Mouse (Mus musculus) myocyte (in vitro differentiated cells): ENCODE data around the gene Cntrob.

Experiments used
- CEBPB ChIP-seq: IDR thresholded peaks from 2 replicates; pipeline ENCODE4 v1.6.1; 2011; ENCODE audit warnings: mild to moderate bottlenecking, moderate library complexity; ENCODE audit not compliant: poor library complexity, insufficient read depth, severe bottlenecking
- E2F4 ChIP-seq: IDR thresholded peaks from one replicate; pipeline ENCODE4 v1.6.1; 2011; ENCODE audit warnings: mild to moderate bottlenecking, control low read depth, moderate library complexity; ENCODE audit not compliant: insufficient read depth
- MAX ChIP-seq: IDR thresholded peaks from one replicate; pipeline ENCODE4 v1.6.1; 2011; ENCODE audit warnings: low read depth, mild to moderate bottlenecking, control low read depth
- MYOD1 ChIP-seq, 3 experiments: IDR thresholded peaks; one replicate each; pipeline ENCODE4 v1.6.1; 2011; ENCODE audit warnings: control low read depth in 2 of 3, low read depth in 2 of 3, mild to moderate bottlenecking in 2 of 3, moderate library complexity in 1 of 3; ENCODE audit not compliant: insufficient read length in 2 of 3, control insufficient read depth in 1 of 3
- MYOG ChIP-seq, 3 experiments: IDR thresholded peaks; one replicate each; pipeline ENCODE4 v1.6.1; 2011; ENCODE audit warnings: control low read depth in 2 of 3, low read depth in 2 of 3, mild to moderate bottlenecking in 2 of 3; ENCODE audit not compliant: insufficient read length in 2 of 3, control insufficient read depth in 1 of 3, insufficient read depth in 1 of 3
- POLR2A ChIP-seq: IDR thresholded peaks from one replicate; pipeline ENCODE4 v1.6.1; 2011; ENCODE audit warnings: low read depth, mild to moderate bottlenecking, control low read depth, moderate library complexity; ENCODE audit not compliant: insufficient read length
- POLR2AphosphoS2 ChIP-seq: IDR thresholded peaks from one replicate; pipeline ENCODE4 v1.6.1; 2011; ENCODE audit warnings: low read depth, control low read depth; ENCODE audit not compliant: insufficient read length
- TCF12 ChIP-seq: IDR thresholded peaks from one replicate; pipeline ENCODE4 v1.6.1; 2011; ENCODE audit warnings: mild to moderate bottlenecking, control low read depth; ENCODE audit not compliant: poor library complexity, insufficient read depth, severe bottlenecking
- TCF3 ChIP-seq: IDR thresholded peaks from one replicate; pipeline ENCODE4 v1.6.1; 2011; ENCODE audit warnings: low read depth, control low read depth; ENCODE audit not compliant: insufficient read length
- USF1 ChIP-seq: IDR thresholded peaks from one replicate; pipeline ENCODE4 v1.6.1; 2011; ENCODE audit warnings: low read depth, mild to moderate bottlenecking, control low read depth, moderate library complexity

DNA sequence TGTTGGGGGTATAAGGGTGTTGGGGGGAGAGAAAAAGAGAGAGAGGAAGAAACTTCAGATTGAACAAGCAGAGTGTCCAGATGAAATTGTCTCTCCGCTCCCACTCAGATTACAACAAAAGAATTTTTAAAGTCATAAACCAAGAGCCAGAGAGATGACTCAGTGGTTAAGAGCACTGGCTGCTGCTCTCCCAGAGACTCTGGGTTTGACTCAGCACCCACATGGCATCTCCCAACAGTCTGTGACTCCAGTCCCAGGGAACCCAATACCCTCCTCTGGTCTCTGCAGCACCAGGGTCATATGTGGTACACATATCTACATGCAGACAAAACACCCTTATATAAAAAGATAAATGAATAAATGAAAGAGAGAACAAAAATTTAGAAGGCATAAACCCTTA lies 63.5 kb downstream of the Cntrob start:
- TF ChIP-seq MYOD1 (IDR thresholded peaks at IDR 0.05; ENCODE audit: control insufficient read depth in 1 of 3, insufficient read length in 2 of 3, low read depth in 2 of 3) = no peak
- TF ChIP-seq POLR2A = no peak
- no peak for TF ChIP-seq USF1
- TF ChIP-seq TCF3 = no peak
- TF ChIP-seq E2F4 = no peak
- TF ChIP-seq POLR2AphosphoS2 = no peak
- no peak for TF ChIP-seq MYOG (IDR thresholded peaks at IDR 0.05; ENCODE audit: control insufficient read depth in 1 of 3, insufficient read depth in 1 of 3, insufficient read length in 2 of 3, low read depth in 2 of 3)
- no peak for TF ChIP-seq MAX
- TF ChIP-seq CEBPB = no peak
- TF ChIP-seq TCF12 = no peak
